Mouse (Mus musculus) kidney, adult 2 months (tissue): ENCODE results near the gene Ceacam20. TPM values are rescaled to one million over a fixed set of nuclear protein-coding genes. Genes with fewer than 3 reads are reported as not detected.
A peak's percentile ranks its signal among the peaks of the same experiment; 100 is the strongest.
"Not testable (repeated sequence)": the region's sequence is repeated elsewhere in the genome, so short reads cannot be mapped to it uniquely, and the experiment has no call there.

Experiments
- DNase-seq: peaks from one replicate; pipeline ENCODE4 v3.0.0; 2021
- H3K27ac ChIP-seq: fragments of 200-500 bp; 2 replicates; pipeline ENCODE4 v1.5.1; 2012; ENCODE audit warnings: low read depth, low read length, control low read depth, inconsistent platforms; ENCODE audit not compliant: insufficient read depth
- H3K27me3 ChIP-seq: fragments of 200-500 bp; replicated peaks from 2 replicates; pipeline ENCODE4 v1.6.1; 2012; ENCODE audit warnings: mild to moderate bottlenecking, moderate library complexity, low read length, inconsistent platforms; ENCODE audit not compliant: control insufficient read depth, insufficient read depth
- H3K36me3 ChIP-seq: fragments of 200-500 bp; 2 replicates; pipeline ENCODE4 v1.6.1; 2012; ENCODE audit warnings: mild to moderate bottlenecking, moderate library complexity, low read length, inconsistent platforms; ENCODE audit not compliant: control insufficient read depth, insufficient read depth
- H3K4me1 ChIP-seq: fragments of 200-500 bp; 2 replicates; pipeline ENCODE4 v1.6.1; 2011; ENCODE audit warnings: low read length; ENCODE audit not compliant: control insufficient read depth, insufficient read depth
- H3K4me3 ChIP-seq: fragments of 200-500 bp; 2 replicates; pipeline ENCODE4 v1.5.1; 2011; ENCODE audit warnings: mild to moderate bottlenecking, low read depth, low read length, control low read depth; ENCODE audit not compliant: insufficient read depth
- CTCF ChIP-seq: fragments of 200-500 bp; conservative IDR thresholded peaks from 2 replicates; pipeline ENCODE4 v1.5.1; 2011; ENCODE audit warnings: low read depth, mild to moderate bottlenecking, control low read depth, low read length, moderate library complexity, mixed read lengths; ENCODE audit not compliant: insufficient read depth, insufficient read length
- POLR2A ChIP-seq: fragments of 200-500 bp; IDR thresholded peaks from one replicate; pipeline ENCODE4 v1.6.1; 2011; ENCODE audit warnings: low read depth, low read length, control low read depth
- WGBS: fragments of 180-500 bp; shearing (Covaris S2); methylation state at CpG from one replicate; pipeline ENCODE4 v1.1.7; 2018; 5-methylcytosine and 5-hydroxymethylcytosine counted together
- polyA plus RNA-seq: library from polyadenylated mRNA; depleted of rRNA; stranded (reverse); fragments of >200 nt; gene quantifications from 2 replicates; pipeline ENCODE4 v1.2.3, GENCODE M21; 2012

Gene Ceacam20
- polyA plus RNA-seq, 1 experiment: 0.03 TPM

DNA sequence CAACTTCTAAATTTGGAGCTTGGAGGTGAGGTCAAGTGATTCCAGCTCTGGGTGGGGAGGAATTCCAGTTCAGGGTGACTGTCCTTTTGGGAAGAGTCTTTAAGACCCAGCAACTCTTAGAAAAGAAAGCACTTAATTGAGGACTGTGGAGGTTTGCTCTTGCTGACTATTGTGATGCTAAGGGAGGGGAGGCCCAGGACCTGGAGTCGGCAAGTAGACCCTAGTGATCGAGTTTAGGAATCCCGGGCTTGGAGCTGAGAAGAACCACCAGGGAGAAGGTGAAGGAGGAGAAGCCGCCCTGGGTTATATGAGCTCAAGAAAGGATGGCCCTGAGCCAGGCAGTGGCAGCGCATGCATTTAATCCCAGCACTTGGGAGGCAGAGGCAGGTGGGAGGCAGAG is 36.7 kb upstream of the Ceacam20 start:
- Histone ChIP-seq H3K27me3 (no peaks in the 10 kb centered on the region), H3K27ac (peak overlapping the region; percentile 47; the same call in 1 of the 2 replicates), H3K4me3 (no peak overlapping the region), H3K36me3 (no peaks in the 10 kb centered on the region), H3K4me1 (no peaks in the 10 kb centered on the region)
- DNase-seq: peak; percentile 47
- 66% methylated on average over 5 of the region's 5 CpGs for WGBS
- TF ChIP-seq CTCF: no peak
- no peak for TF ChIP-seq POLR2A

DNA sequence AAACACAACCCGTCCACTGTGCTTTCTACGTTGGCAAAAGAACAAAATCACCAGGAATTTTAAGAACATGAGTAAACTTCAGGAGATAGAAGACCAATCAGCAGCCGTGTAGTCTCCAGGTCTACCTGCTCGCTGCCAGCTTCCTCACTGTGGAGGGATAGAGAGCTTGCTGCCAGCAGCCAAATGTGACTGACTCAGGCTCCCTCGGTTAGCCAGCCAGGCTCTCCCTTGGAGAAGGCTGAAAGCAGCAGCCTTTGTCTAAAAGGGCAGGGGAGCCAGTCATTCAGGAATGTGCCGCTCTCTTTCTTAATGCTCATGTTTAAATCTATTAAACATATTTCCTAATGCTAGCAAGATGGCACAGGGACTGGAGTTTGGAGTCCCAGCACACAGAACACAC is 34.7 kb upstream of the Ceacam20 start:
- not testable (repeated sequence) for H3K27ac ChIP-seq, H3K4me1 ChIP-seq, H3K27me3 ChIP-seq, DNase-seq, H3K4me3 ChIP-seq, H3K36me3 ChIP-seq
- WGBS: 86% methylated on average over 6 of the region's 6 CpGs

DNA sequence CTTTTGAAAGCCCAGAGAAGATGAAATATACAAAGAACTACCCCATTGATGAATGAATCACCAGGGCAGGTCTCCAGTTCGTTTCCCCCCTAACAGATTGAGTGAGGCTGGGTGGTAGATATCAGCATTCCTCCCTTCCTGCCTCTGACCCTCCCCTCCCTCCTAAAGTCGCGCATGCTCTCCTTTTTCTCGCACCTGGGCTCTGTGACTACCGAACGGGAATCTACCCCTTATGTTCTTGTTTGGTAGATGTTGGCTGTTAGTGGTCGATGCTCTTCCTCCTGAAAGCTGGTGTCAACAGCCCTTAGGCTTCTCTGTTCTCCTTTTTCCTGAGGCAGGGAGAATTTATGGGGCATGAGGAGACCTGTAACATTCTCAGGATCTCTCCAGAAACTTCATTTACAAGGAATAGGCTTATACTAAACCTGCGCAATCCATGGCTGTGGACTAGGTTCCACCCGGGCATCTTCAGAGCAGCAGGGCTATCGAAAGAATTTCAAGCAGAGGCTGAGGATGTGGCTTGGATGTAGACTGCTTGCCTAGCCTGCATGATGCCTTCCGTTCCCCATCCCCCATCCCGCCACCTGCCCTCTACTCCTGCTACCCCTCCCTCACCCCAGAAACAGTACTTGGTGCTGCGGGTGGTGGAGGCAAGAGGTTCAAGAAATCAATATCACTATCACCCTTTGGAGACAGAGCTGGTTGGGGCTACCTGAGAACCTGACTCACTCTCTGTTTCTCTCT is 32.9 kb upstream of the Ceacam20 start:
- Histone ChIP-seq H3K4me3 (no peak overlapping the region), H3K36me3 (no peaks in the 10 kb centered on the region), H3K27ac (no peak overlapping the region), H3K27me3 (no peaks in the 10 kb centered on the region), H3K4me1 (peaks cover 4% of the 10 kb centered on the region; the same call in 1 of the 2 replicates)
- no peak for DNase-seq
- 28% methylated on average over 13 of the region's 13 CpGs for WGBS
- TF ChIP-seq POLR2A (no peak), CTCF (no peak)

DNA sequence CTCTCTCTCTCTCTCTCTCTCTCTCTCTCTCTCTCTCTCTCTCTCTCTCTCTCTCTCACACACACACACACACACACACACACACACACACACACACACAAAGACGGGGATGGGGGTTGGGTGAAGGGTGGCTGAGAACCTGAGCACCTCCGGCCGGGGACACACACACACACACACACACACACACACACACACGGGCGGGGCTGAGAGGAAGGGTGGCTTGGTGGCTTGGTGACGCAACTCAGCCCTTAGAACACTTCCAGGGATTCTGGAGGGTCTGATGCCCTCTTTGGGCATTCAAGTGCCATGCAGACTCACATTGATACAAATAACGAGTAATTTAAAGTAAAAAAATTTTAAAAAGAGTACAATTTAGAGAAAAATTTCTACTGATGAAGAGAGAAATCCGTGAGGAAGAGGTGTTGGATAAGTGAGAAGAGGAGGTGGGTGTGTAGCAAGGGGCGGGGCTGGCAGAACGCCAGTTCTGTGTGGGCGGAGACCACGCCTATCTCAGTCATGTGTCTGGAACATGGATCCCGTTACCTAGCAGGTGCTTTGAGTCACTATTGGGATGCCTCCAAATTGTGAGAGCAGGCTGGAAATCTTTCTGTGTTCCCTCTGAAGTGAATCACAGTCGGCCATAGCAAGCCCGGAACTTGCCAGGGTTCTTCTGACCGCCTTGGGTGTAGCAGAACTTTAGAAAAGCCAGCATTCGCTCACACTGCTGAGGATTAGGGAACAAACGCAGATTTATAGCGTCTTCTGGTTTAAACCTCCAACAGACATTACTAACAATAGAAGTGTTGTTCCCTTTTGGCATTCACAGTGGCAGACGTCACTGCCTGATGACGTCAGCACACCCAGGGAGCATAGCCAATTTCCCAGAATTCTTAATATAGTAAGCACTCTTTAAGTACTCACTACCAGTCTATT is 32.1 kb upstream of the Ceacam20 start:
- Histone ChIP-seq H3K36me3 (no peaks in the 10 kb centered on the region), H3K4me1 (peaks cover 4% of the 10 kb centered on the region; the same call in 1 of the 2 replicates), H3K4me3 (no peak overlapping the region), H3K27me3 (no peaks in the 10 kb centered on the region), H3K27ac (no peak overlapping the region)
- 18% methylated on average over 19 of the region's 21 CpGs for WGBS
- DNase-seq: peak; percentile 60
- TF ChIP-seq POLR2A: no peak
- no peak for TF ChIP-seq CTCF

DNA sequence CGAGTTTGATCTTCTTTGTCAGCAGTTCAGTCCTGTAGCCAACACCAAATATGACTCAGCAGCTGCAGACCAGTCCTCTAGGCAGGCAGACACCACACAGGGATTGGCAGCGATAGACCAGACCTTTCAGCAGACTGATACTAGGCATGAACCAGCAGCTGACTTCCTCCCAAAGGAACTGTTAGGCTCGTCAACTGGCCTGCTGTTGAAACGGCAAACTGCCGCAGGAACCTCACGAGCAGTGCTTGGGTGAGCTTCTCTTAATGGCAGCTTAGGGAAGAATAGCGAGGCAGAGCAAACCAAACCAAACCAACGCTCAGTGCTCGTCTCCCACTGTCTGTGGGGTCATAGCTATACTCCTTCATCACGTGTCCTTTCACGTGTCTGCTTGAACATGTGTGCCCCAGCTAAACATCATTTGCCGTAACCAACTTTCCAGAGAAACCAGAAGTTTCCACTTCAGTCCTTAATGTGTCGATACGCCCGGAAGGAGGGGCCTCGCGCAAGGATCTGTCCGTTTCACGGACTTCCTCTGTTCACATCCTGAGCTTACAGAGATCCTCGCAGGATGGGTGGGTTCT is 30.0 kb upstream of the Ceacam20 start:
- Histone ChIP-seq H3K36me3 (no peaks in the 10 kb centered on the region), H3K4me1 (peaks cover 4% of the 10 kb centered on the region; the same call in 1 of the 2 replicates), H3K27me3 (no peaks in the 10 kb centered on the region), H3K4me3 (no peak overlapping the region), H3K27ac (no peak overlapping the region)
- DNase-seq: peak; percentile 35
- WGBS: 66% methylated on average over 20 of the region's 20 CpGs
- TF ChIP-seq POLR2A: no peak
- TF ChIP-seq CTCF: no peak

DNA sequence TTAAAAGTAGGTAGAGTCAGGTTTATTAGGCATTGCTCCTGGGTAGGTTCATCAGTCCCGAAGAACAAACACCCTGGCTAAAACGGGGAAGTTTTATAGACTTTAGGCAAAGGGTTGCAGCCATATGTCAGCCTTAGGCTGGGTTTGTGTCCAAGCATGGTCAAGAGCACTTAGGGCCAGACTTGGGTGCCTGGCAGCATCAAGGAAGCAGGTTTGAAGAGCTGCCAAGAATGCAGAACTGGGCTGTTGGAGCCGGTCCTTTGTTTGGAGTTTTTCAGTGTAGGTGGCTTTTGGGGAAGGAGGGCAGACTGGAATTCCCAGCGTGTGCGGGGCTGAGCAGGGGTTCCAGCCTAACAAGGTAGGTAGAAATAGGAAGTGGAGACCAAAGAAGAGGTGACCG is 29.3 kb upstream of the Ceacam20 start:
- TF ChIP-seq POLR2A: no peak
- no peak for TF ChIP-seq CTCF
- no peaks in the 10 kb centered on the region for H3K27me3 ChIP-seq
- no peaks in the 10 kb centered on the region for H3K36me3 ChIP-seq
- DNase-seq: peak; percentile 74
- WGBS: 46% methylated on average over 6 of the region's 6 CpGs
- no peak overlapping the region for H3K4me3 ChIP-seq
- H3K27ac ChIP-seq: no peak overlapping the region
- H3K4me1 ChIP-seq: peaks cover 4% of the 10 kb centered on the region; the same call in 1 of the 2 replicates
